Mouse (Mus musculus) myocyte (in vitro differentiated cells): ENCODE data around the gene Agap1.

Source experiments
- E2F4 ChIP-seq: IDR thresholded peaks from one replicate; pipeline ENCODE4 v1.6.1; 2011; ENCODE audit warnings: mild to moderate bottlenecking, control low read depth, moderate library complexity; ENCODE audit not compliant: insufficient read depth
- MAX ChIP-seq: IDR thresholded peaks from one replicate; pipeline ENCODE4 v1.6.1; 2011; ENCODE audit warnings: low read depth, mild to moderate bottlenecking, control low read depth
- MYOG ChIP-seq, 3 experiments: IDR thresholded peaks; one replicate each; pipeline ENCODE4 v1.6.1; 2011; ENCODE audit warnings: control low read depth in 2 of 3, low read depth in 2 of 3, mild to moderate bottlenecking in 2 of 3; ENCODE audit not compliant: insufficient read length in 2 of 3, control insufficient read depth in 1 of 3, insufficient read depth in 1 of 3
- POLR2A ChIP-seq: IDR thresholded peaks from one replicate; pipeline ENCODE4 v1.6.1; 2011; ENCODE audit warnings: low read depth, mild to moderate bottlenecking, control low read depth, moderate library complexity; ENCODE audit not compliant: insufficient read length
- POLR2AphosphoS2 ChIP-seq: IDR thresholded peaks from one replicate; pipeline ENCODE4 v1.6.1; 2011; ENCODE audit warnings: low read depth, control low read depth; ENCODE audit not compliant: insufficient read length
- REST ChIP-seq: IDR thresholded peaks from one replicate; pipeline ENCODE4 v1.6.1; 2011; ENCODE audit warnings: mild to moderate bottlenecking, control low read depth, moderate library complexity; ENCODE audit not compliant: insufficient read depth, insufficient read length
- TCF12 ChIP-seq: IDR thresholded peaks from one replicate; pipeline ENCODE4 v1.6.1; 2011; ENCODE audit warnings: mild to moderate bottlenecking, control low read depth; ENCODE audit not compliant: poor library complexity, insufficient read depth, severe bottlenecking
- USF1 ChIP-seq: IDR thresholded peaks from one replicate; pipeline ENCODE4 v1.6.1; 2011; ENCODE audit warnings: low read depth, mild to moderate bottlenecking, control low read depth, moderate library complexity

- TF ChIP-seq MYOG (IDR thresholded peaks at IDR 0.05; ENCODE audit: control insufficient read depth in 1 of 3, insufficient read depth in 1 of 3, insufficient read length in 2 of 3, low read depth in 2 of 3) (peak in 1 of 3 experiments; percentile 44), POLR2A (no peak), MAX (no peak), TCF12 (no peak), E2F4 (no peak), USF1 (no peak), REST (no peak), POLR2AphosphoS2 (no peak)
These were observed 309.3 kb downstream of the Agap1 start for GRCm38 (mm10) chr1:89763912-89764311.
